In genomic region chr9:83805164-83805976, GRCm38 (mm10) we compare ENCODE assay signal across 8 mouse cellular contexts. TPM values are rescaled to one million over a fixed set of nuclear protein-coding genes. Genes with fewer than 3 reads are reported as not detected.
DNase-seq lines count a peak whose midpoint lies in the region; ATAC-seq lines count a peak whose summit lies in the region.

No protein-coding gene starts in this region.

- peak overlapping the region; percentile 49 for H3K4me3 ChIP-seq in liver, embryonic 12.5 days

- H3K27ac ChIP-seq in liver, embryonic 12.5 days: no peak overlapping the region

- H3K9me3 ChIP-seq in liver, embryonic 12.5 days (replicated peaks): no peaks in the 10 kb centered on the region

- peak overlapping the region; percentile 73 for H3K4me2 ChIP-seq in liver, embryonic 12.5 days

- WGBS in liver, embryonic 12.5 days (ENCODE audit: insufficient replicate concordance): 1% methylated on average over 37 of the region's 37 CpGs

- H3K9ac ChIP-seq in liver, embryonic 12.5 days: no peak overlapping the region

- peak; percentile 17 for DNase-seq in kidney, postnatal 10 days
- DNase-seq in kidney, adult 9 months: no peak
- peak; percentile 50 for DNase-seq in Muller cell, postnatal 12 days (ENCODE audit: inconsistent ontology term)
- peak; percentile 79 for DNase-seq in embryo, embryonic 10.5 days (ENCODE audit: low spot score)
- peak; percentile 73 for DNase-seq in retina, postnatal 1 day
- DNase-seq in spleen, postnatal 14 days (ENCODE audit: low spot score in 2 of 2): no peak

- no peaks in the 10 kb centered on the region for H3K36me3 ChIP-seq in liver, embryonic 12.5 days

- ATAC-seq in hematopoietic stem cell, adult 5-6 weeks (replicated peaks in 1 of 2; ENCODE audit: insufficient read depth in 1 of 2, low FRiP score in 2 of 2, low TSS enrichment in 1 of 2, low read depth in 1 of 2, poor library complexity in 2 of 2, severe bottlenecking in 2 of 2): peak; percentile 40 to 48; a peak in 2 of 4 replicates
- ATAC-seq in liver, embryonic 12.5 days: 0 out of 2 replicates have a peak, but pooled peaks have one; percentile 24

- peaks cover 54% of the 10 kb centered on the region for H3K27me3 ChIP-seq in liver, embryonic 12.5 days (replicated peaks)

- 0 out of 2 replicates have a peak, but pooled peaks cover 14% of the 10 kb centered on the region for H3K4me1 ChIP-seq in liver, embryonic 12.5 days

RNA-seq across cellular contexts. Expression of gene Elovl4, which starts 0.7 kb away (rescaled TPM):
- not detected in 2 replicates for total RNA-seq in hematopoietic stem cell, adult 5-6 weeks (2017)
- polyA plus RNA-seq in liver, embryonic 12.5 days (2016; fragmentation: Nextera tagmentation; extraction: Ambion mirVana): 0.60 and 0.83 TPM in 2 replicates

RNA-seq across cellular contexts. Expression of gene Ttk, which starts 29.1 kb away (rescaled TPM):
- 34.0 and 44.1 TPM in 2 replicates for total RNA-seq in hematopoietic stem cell, adult 5-6 weeks (2017)
- polyA plus RNA-seq in liver, embryonic 12.5 days (2016; fragmentation: Nextera tagmentation; extraction: Ambion mirVana): 25.0 and 26.4 TPM in 2 replicates

Comparison
In these comparisons a context has a peak if more than half of its experiments do, and no peak if none do; other contexts are left out.
1. DNase-seq: peak in kidney, postnatal 10 days (single experiment), Muller cell, postnatal 12 days (single experiment), embryo, embryonic 10.5 days (single experiment) and retina, postnatal 1 day (single experiment); none in kidney, adult 9 months (single experiment) and spleen, postnatal 14 days (0 of 2).